Mouse (Mus musculus) liver, adult 2 months (tissue): ENCODE results near the gene Taf6.

Experiments
- CTCF ChIP-seq: fragments of 200-500 bp; IDR thresholded peaks from 2 replicates; pipeline ENCODE4 v1.5.1; 2011; ENCODE audit warnings: low read depth, low read length, control low read depth
- POLR2A ChIP-seq: fragments of 200-500 bp; IDR thresholded peaks from 2 replicates; pipeline ENCODE4 v1.6.1; 2011; ENCODE audit warnings: low read length, control low read depth; ENCODE audit not compliant: insufficient read depth; ENCODE audit errors: extremely low read depth

GRCm38 (mm10) chr5:138193771-138194727 lies 6.8 kb upstream of the Taf6 start, which contains the start of gene Mblac1:
- 0 out of 2 replicates have a peak, but pooled peaks have one; percentile 47 for TF ChIP-seq POLR2A
- TF ChIP-seq CTCF, result no peak
